Mouse (Mus musculus) erythroblast, embryonic 14.5 days (primary cell): ENCODE results near the gene Ano8. TPM values are rescaled to one million over a fixed set of nuclear protein-coding genes. Genes with fewer than 3 reads are reported as not detected.
"Not testable (repeated sequence)": the region's sequence is repeated elsewhere in the genome, so short reads cannot be mapped to it uniquely, and the experiment has no call there.

Source experiments
- H3K27me3 ChIP-seq: 2 replicates; pipeline ENCODE4 v1.6.1; 2012; ENCODE audit warnings: inconsistent platforms; ENCODE audit not compliant: control insufficient read depth
- H3K36me3 ChIP-seq: 2 replicates; pipeline ENCODE4 v1.6.1; 2012; ENCODE audit warnings: mild to moderate bottlenecking, inconsistent platforms; ENCODE audit not compliant: control insufficient read depth
- H3K4me1 ChIP-seq: 2 replicates; pipeline ENCODE4 v1.6.1; 2012; ENCODE audit warnings: inconsistent platforms; ENCODE audit not compliant: control insufficient read depth
- H3K4me3 ChIP-seq: replicated peaks from 2 replicates; pipeline ENCODE3; 2012; ENCODE audit warnings: moderate library complexity, mild to moderate bottlenecking, inconsistent platforms
- H3K9me3 ChIP-seq: 2 replicates; pipeline ENCODE4 v1.6.1; 2012; ENCODE audit warnings: low read length, inconsistent platforms, mixed read lengths; ENCODE audit not compliant: control insufficient read depth
- GATA1 ChIP-seq: IDR thresholded peaks from 2 replicates; pipeline ENCODE4 v1.6.1; 2012; ENCODE audit warnings: low read length, inconsistent platforms, mixed read lengths
- TAL1 ChIP-seq: IDR thresholded peaks from 3 replicates; pipeline ENCODE4 v1.6.1; 2012; ENCODE audit warnings: low read length, inconsistent platforms, mixed read lengths
- polyA plus RNA-seq: library from polyadenylated mRNA; stranded (reverse); fragments of >175 nt; gene quantifications from 2 replicates; pipeline ENCODE4 v1.2.3, GENCODE M21; 2012

Gene Ano8
- polyA plus RNA-seq, 1 experiment, result 0.09 TPM

- Histone ChIP-seq H3K4me3 (no peak overlapping the region), H3K9me3 (no peaks in the 10 kb centered on the region), H3K27me3 (peaks cover 20% of the 10 kb centered on the region), H3K4me1 (peaks cover 6% of the 10 kb centered on the region), H3K36me3 (no peaks in the 10 kb centered on the region)
- TF ChIP-seq TAL1 (no peak), GATA1 (no peak)
These were observed 35.9 kb upstream of the Ano8 start for GRCm38 (mm10) chr8:71521634-71522033.

- not testable (repeated sequence) for H3K4me1 ChIP-seq, H3K4me3 ChIP-seq, H3K36me3 ChIP-seq, H3K9me3 ChIP-seq, H3K27me3 ChIP-seq
These were observed 33.5 kb upstream of the Ano8 start for GRCm38 (mm10) chr8:71519037-71519825.

GRCm38 (mm10) chr8:71516786-71517185, 31.0 kb upstream of the Ano8 start:
- peaks cover 16% of the 10 kb centered on the region for H3K4me1 ChIP-seq
- no peak for TF ChIP-seq GATA1
- H3K36me3 ChIP-seq, result no peaks in the 10 kb centered on the region

GRCm38 (mm10) chr8:71515043-71515442, 29.3 kb upstream of the Ano8 start:
- 0 out of 2 replicates have a peak, but pooled peaks cover 1% of the 10 kb centered on the region for H3K27me3 ChIP-seq
- no peaks in the 10 kb centered on the region for H3K9me3 ChIP-seq
- no peak overlapping the region for H3K4me3 ChIP-seq
- TF ChIP-seq GATA1 (no peak), TAL1 (no peak)
- H3K36me3 ChIP-seq, result no peaks in the 10 kb centered on the region
- peaks cover 20% of the 10 kb centered on the region for H3K4me1 ChIP-seq

More at GRCm38 (mm10) chr8:71516786-71517185, 31.0 kb upstream of the Ano8 start:
- no peaks in the 10 kb centered on the region for H3K9me3 ChIP-seq
- no peaks in the 10 kb centered on the region for H3K27me3 ChIP-seq
- H3K4me3 ChIP-seq, result no peak overlapping the region

GRCm38 (mm10) chr8:71513018-71513754, 27.4 kb upstream of the Ano8 start:
- TF ChIP-seq GATA1, result no peak
- Histone ChIP-seq H3K9me3 (no peaks in the 10 kb centered on the region), H3K27me3 (peaks cover 14% of the 10 kb centered on the region), H3K36me3 (no peaks in the 10 kb centered on the region), H3K4me1 (peaks cover 20% of the 10 kb centered on the region), H3K4me3 (no peak overlapping the region)

GRCm38 (mm10) chr8:71511644-71512043, 25.9 kb upstream of the Ano8 start, which contains the start of gene Plvap:
TSS of gene Plvap (minus strand) at chr8:71511752.
- TF ChIP-seq TAL1, result no peak
- no peak for TF ChIP-seq GATA1
- H3K9me3 ChIP-seq, result no peaks in the 10 kb centered on the region
- H3K4me3 ChIP-seq, result peak within 1 kb of the TSS; percentile 43
- peaks cover 29% of the 10 kb centered on the region for H3K27me3 ChIP-seq
- no peaks in the 10 kb centered on the region for H3K36me3 ChIP-seq
- peaks cover 29% of the 10 kb centered on the region for H3K4me1 ChIP-seq

- H3K4me1 ChIP-seq, result peaks cover 29% of the 10 kb centered on the region
- peaks cover 32% of the 10 kb centered on the region for H3K27me3 ChIP-seq
- H3K36me3 ChIP-seq, result no peaks in the 10 kb centered on the region
- H3K4me3 ChIP-seq, result no peak overlapping the region
- TF ChIP-seq GATA1 (no peak), TAL1 (no peak)
- H3K9me3 ChIP-seq, result no peaks in the 10 kb centered on the region
These were observed 23.6 kb upstream of the Ano8 start for GRCm38 (mm10) chr8:71509316-71509715.

GRCm38 (mm10) chr8:71507589-71508104, 21.9 kb upstream of the Ano8 start:
- H3K9me3 ChIP-seq, result no peaks in the 10 kb centered on the region
- peaks cover 32% of the 10 kb centered on the region for H3K27me3 ChIP-seq
- TF ChIP-seq GATA1 (no peak), TAL1 (no peak)
- H3K4me1 ChIP-seq, result peaks cover 25% of the 10 kb centered on the region
- H3K4me3 ChIP-seq, result peak overlapping the region; percentile 29
- no peaks in the 10 kb centered on the region for H3K36me3 ChIP-seq

- Histone ChIP-seq H3K4me1 (peaks cover 10% of the 10 kb centered on the region), H3K36me3 (no peaks in the 10 kb centered on the region), H3K4me3 (no peak overlapping the region), H3K27me3 (peaks cover 32% of the 10 kb centered on the region), H3K9me3 (no peaks in the 10 kb centered on the region)
- TF ChIP-seq TAL1 (no peak), GATA1 (no peak)
These were observed 20.2 kb upstream of the Ano8 start for GRCm38 (mm10) chr8:71505979-71506378.
